Mouse (Mus musculus) heart, adult 8-10 months (tissue): ENCODE results near the gene Cyp2d26. TPM values are rescaled to one million over a fixed set of nuclear protein-coding genes. Genes with fewer than 3 reads are reported as not detected.
A peak's percentile ranks its signal among the peaks of the same experiment; 100 is the strongest.
"Not testable (repeated sequence)": the region's sequence is repeated elsewhere in the genome, so short reads cannot be mapped to it uniquely, and the experiment has no call there.

Experiments
- DNase-seq: peaks from one replicate; pipeline ENCODE4 v3.0.0; 2022; ENCODE audit warnings: low spot score
- total RNA-seq, 4 experiments: library from RNA; stranded (reverse); gene quantifications; 2 replicates each; pipeline ENCODE4 v1.2.4; 2022

Gene Cyp2d26
- not detected for total RNA-seq

- DNase-seq, result no peak
These were observed at the start of gene Cyp2d26 for GRCm38 (mm10) chr15:82794277-82794676. Gene Cyp2d26, minus strand, starts transcription at chr15:82794294.

GRCm38 (mm10) chr15:82839146-82839545 lies 45.1 kb upstream of the Cyp2d26 start:
- no peak for DNase-seq

GRCm38 (mm10) chr15:82829917-82830316 lies 35.8 kb upstream of the Cyp2d26 start:
- no peak for DNase-seq

GRCm38 (mm10) chr15:82825866-82826265 lies 31.8 kb upstream of the Cyp2d26 start:
- DNase-seq, result no peak

- no peak for DNase-seq
These were observed 28.3 kb upstream of the Cyp2d26 start for GRCm38 (mm10) chr15:82822347-82822746.

- no peak for DNase-seq
These were observed 27.6 kb upstream of the Cyp2d26 start for GRCm38 (mm10) chr15:82821657-82822056.

- no peak for DNase-seq
These were observed 21.2 kb upstream of the Cyp2d26 start for GRCm38 (mm10) chr15:82815296-82815695.

GRCm38 (mm10) chr15:82814806-82815205 lies 20.7 kb upstream of the Cyp2d26 start:
- DNase-seq, result peak; percentile 57

- no peak for DNase-seq
These were observed 20.2 kb upstream of the Cyp2d26 start for GRCm38 (mm10) chr15:82814321-82814720.

- no peak for DNase-seq
These were observed 16.5 kb upstream of the Cyp2d26 start for GRCm38 (mm10) chr15:82810556-82810955.

- DNase-seq, result no peak
These were observed 15.4 kb upstream of the Cyp2d26 start for GRCm38 (mm10) chr15:82809511-82809910.

- no peak for DNase-seq
These were observed 13.1 kb upstream of the Cyp2d26 start for GRCm38 (mm10) chr15:82806969-82807763.

- peak; percentile 79 for DNase-seq
These were observed 10.9 kb upstream of the Cyp2d26 start for GRCm38 (mm10) chr15:82804708-82805639.

- DNase-seq, result no peak
These were observed 1.9 kb upstream of the Cyp2d26 start for GRCm38 (mm10) chr15:82795936-82796440.

- no peak for DNase-seq
These were observed 226 bp downstream of the Cyp2d26 start for GRCm38 (mm10) chr15:82793868-82794267.

- DNase-seq, result no peak
These were observed 640 bp downstream of the Cyp2d26 start for GRCm38 (mm10) chr15:82793454-82793853.

GRCm38 (mm10) chr15:82792566-82792965 lies 1.5 kb downstream of the Cyp2d26 start:
- no peak for DNase-seq

GRCm38 (mm10) chr15:82784581-82784980 lies 9.5 kb downstream of the Cyp2d26 start:
- no peak for DNase-seq

- DNase-seq, result no peak
These were observed 10.3 kb downstream of the Cyp2d26 start for GRCm38 (mm10) chr15:82783800-82784199.

GRCm38 (mm10) chr15:82777856-82778255 lies 16.2 kb downstream of the Cyp2d26 start:
- DNase-seq, result not testable (repeated sequence)

GRCm38 (mm10) chr15:82765943-82766342 lies 28.2 kb downstream of the Cyp2d26 start:
- DNase-seq, result no peak

- DNase-seq, result no peak
These were observed 29.2 kb downstream of the Cyp2d26 start for GRCm38 (mm10) chr15:82764881-82765280.
